Mouse (Mus musculus) hindlimb bud, embryonic 11.5 days (tissue): ENCODE measurements at regions not wholly inside any gene's neighbourhood (a gene's known extent, or its start where the extent isn't known, plus 50 kb on each side); places are given as distances from the start of the nearest gene placed in this dataset.
A peak's percentile ranks its signal among the peaks of the same experiment; 100 is the strongest.

Experiments used
- DNase-seq: peaks from one replicate; pipeline ENCODE4 v3.0.0-alpha.2; 2012; ENCODE audit warnings: low read depth, low spot score; ENCODE audit errors: extremely low spot score

GRCm38 (mm10) chr13:42507535-42507934 is 172.9 kb upstream of the Phactr1 start:
- no peak for DNase-seq

DNA sequence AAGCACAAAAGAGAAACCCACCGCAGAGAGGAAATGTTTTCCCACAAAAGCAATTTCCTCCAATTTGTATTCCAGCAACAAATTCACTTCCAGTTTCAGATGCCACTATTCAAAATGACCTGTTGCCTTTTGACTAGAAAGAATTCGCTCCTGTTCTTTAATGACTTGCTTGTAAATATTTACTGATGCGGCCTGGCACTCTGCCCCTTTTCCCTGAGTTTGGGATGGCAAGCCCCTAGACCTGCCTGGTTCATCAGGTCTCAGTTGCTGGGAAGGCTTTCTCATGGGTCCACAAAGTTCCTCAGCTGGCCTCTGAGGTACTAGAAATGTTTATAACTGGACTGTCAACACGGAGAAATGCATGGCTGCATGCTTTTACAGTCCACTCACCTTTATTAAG is 161.7 kb upstream of the Phactr1 start:
- no peak for DNase-seq

- no peak for DNase-seq
Measured at GRCm38 (mm10) chr13:42522553-42522952, 157.9 kb upstream of the Phactr1 start.

DNA sequence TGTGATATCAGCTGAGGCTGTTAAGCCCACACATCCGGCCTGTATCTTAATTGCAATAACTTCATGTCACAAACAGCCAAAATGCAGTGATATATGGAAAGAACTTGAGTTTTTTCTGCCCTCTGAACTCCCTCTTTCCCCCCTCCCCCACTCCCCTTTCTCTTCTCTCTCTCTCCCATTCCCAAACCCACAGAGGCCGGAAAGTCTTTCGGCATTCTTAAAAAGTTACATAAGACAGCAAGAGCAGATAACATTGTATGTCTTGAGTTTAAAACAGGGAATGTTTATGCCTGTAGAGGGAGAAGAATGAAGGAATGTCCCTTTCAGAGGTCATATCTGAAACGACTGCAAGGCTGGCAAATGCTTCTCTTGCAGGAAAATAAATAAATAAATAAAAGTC is 154.3 kb upstream of the Phactr1 start:
- DNase-seq: no peak

DNA sequence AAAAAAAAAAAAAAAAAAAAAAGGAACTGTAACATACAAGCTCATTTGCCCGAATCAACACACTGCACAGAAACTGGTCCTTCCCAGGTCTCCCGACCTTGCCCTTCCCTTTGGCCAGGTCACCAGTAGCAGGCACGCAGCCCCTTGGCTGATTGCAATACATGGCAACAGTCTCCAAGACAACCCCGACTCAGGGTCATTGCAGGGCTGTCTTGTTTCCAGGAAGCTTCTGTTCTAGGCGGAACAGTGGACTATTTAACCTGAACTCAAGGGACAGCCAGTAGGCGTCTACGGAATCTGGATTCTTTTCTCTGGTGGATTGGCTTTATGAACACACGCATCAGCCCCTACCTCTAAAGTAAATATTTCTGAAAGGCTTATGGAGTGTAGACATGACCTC is 153.5 kb upstream of the Phactr1 start:
- DNase-seq: no peak

- no peak for DNase-seq
Measured at GRCm38 (mm10) chr13:42528169-42528568, 152.3 kb upstream of the Phactr1 start.

GRCm38 (mm10) chr13:42536501-42537210 is 143.8 kb upstream of the Phactr1 start:
- DNase-seq: no peak

DNA sequence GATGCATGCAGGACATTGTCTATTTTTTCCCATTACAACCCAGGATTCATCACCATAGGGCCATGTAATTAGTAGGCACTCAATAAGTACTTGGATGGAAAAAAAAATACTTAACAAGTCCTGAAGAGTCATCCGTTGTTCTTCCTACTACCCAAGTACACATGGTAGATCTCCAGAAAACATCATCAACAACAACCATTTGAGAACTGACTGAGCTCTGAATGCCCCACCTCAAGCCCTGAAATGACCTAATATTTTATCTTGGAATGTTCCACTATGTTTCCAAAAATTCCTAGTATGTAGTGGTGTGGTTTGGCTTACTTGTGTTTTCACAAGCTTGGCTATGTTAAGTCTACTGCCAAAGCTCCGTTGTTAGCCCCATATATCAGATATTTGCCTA is 142.4 kb upstream of the Phactr1 start:
- DNase-seq: no peak

DNA sequence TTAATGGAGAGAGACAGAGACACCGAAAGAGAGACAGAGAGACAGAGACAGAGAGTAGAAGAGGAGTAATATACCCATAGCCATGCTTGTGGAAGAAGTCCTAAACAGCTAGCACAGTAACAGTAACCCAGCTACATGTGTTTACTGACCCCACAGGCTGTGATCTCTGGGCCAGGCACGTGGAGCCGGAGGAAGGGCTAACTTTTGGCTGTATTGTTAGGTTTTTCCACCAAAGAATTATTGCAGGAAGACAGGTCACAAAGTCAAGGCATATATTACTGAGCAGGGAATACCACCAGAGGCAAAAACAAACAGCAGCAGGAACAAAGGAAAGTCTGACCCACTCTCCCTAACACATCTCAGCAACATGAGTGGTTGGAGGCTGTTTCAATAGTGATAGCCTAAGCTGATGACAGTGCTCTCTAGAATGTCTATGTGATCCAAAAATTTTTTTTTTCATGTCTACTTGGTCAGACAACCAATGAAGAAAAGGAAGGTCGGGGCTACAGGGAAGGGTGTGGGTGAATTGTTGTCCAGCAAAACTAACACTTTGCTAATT is 135.8 kb upstream of the Phactr1 start:
- no peak for DNase-seq

DNA sequence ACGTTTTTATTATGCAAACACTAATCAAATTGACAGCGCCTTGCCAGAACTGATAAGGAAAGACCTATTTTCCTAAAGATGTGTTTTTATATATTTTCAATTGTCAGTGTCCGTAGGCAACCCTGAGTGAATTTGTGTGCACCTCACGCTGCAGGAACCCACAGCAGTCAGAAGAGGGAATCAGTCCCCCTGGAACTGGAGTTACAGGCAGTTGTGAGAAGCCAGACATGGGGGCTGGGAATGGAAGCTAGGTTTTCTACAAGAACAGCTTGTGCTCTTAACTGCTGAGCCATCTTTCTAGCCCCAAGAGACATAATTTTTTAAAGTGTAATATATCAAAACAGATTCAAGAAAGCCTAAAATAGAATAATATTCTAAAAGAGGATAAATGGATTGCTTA is 134.0 kb upstream of the Phactr1 start:
- no peak for DNase-seq

- DNase-seq: no peak
Measured at GRCm38 (mm10) chr13:42546851-42547250, 133.6 kb upstream of the Phactr1 start.

GRCm38 (mm10) chr13:42549021-42549559 is 131.3 kb upstream of the Phactr1 start:
- no peak for DNase-seq

DNA sequence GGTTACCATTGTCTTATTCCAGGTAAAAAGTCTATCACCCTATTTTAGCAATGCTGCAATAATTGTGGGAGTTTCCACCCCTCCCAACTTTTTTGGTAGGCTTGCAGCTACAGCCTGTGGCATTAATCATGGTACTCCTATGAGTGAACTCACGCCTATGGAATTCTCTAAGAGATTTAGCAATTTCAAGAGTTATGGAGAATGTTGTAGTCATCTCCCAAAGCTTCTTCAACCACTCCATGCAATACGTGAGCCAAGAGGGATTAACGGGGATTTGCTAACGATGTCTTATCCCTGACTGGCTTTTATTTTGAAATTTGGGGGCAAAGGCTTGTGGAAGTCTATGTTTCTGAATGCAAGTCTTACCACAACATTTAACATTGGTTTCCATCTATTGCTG is 125.5 kb upstream of the Phactr1 start:
- no peak for DNase-seq

DNA sequence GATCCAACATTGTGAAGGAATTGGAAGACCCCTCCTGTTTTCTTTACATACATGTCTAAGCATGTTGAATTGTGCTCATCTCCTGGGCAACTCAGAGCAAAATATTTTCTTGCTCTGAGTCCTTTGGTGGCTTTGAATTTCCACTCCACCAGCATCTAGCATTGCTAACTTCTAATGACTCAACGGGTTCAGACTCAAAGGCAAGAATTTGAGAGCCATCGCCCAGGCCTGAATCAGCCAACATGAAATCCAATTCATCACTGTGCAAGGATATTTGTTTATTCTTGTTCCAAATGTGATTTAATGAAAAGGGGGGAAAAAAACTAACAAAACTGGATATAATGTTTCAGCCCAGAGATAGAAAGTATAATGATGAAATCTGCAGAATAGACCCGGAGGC is 121.9 kb upstream of the Phactr1 start:
- DNase-seq: no peak

GRCm38 (mm10) chr13:42561446-42561845 is 119.0 kb upstream of the Phactr1 start:
- no peak for DNase-seq

DNA sequence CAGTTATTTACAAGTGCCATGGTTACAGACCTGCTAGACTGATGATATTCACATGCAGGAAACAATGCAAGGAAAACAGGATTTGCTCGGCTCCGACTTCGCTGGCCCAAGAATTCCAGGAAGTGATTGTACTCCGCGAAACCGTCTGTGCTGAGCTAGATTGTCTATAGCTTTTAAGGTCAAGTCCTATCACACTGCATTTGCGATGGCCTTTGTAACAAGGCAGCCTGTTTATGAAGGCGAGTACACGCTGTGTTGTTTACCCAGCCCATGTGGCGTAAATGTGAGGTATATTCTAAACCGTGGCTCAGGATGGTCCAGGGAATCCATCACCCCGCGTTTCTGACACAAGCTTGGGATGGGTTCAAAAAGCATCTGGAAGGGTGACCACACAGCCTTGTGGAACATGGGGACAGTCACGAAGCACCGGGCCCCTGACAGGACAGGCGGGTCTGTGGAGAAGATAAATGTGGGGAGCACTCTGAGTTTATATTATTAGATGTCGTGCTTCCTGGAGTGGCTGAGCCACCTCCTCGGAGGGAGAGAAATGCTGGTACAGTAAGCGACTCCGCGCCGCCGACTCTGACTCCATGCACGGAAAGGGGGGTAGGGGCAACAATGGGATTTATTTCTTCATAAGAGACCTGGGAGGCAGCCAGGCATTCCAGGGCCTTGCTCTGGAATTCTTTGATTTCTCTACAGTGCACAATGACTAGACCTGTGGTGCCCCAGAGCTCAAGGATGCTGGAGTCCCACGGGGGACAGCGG is 114.9 kb upstream of the Phactr1 start:
- DNase-seq: no peak

- no peak for DNase-seq
Measured at GRCm38 (mm10) chr13:42570600-42571348, 109.6 kb upstream of the Phactr1 start.

GRCm38 (mm10) chr13:42574189-42574588 is 106.2 kb upstream of the Phactr1 start:
- DNase-seq: no peak

DNA sequence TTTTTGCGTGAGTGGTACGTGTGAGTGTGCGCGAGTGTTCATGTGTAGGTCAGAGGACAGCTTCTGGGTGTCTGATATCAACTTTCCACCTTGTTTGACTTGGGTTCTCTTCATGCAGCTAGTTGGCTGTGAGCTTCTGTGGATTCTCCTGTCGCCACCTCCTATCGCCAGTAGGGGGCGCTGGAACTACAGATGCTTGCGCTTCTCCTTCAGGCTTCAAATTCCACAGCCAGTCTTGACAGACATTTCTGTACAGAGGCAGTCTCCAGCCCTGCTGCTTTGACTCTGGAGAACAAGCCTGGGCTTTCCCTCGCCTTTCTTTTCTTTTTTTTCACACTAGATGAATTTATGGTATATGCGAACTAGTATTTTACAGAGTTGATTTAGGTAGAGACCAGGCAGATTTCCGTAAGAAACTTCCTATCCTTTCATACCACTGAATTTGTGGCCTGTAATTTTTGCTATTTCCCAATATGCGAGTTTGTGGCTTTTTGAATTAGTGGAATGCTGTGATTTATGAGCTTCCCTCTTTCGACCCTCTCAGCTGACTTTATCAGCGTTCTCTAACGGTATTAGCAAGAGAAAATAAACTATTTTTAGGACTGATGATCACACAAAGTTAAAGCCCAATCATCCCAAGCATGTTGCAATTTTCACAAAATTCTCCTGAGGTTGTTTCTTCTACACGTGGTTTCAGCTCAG is 104.5 kb upstream of the Phactr1 start:
- peak; percentile 58 for DNase-seq

DNA sequence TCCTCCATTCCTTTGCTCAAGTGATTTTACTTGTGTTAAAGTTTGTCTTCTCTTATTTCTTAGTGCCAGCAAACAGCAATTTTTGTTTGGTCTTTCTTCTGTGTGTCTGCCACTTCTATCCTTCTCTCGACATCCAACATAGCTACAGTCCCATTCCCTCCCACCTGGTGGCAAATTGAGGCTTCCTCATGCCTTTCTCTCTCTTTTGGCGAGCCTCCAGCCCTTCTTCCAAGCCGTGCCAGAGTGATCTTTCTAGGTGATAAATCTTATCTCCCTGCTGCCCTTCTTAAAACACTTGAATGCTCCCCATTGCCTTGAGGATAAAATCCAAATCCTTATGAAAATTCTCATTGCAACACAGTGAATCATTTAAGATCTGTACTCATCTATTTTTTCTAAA is 101.0 kb upstream of the Phactr1 start:
- DNase-seq: no peak

GRCm38 (mm10) chr13:42589136-42589535 is 91.3 kb upstream of the Phactr1 start:
- no peak for DNase-seq
